Mouse (Mus musculus): Measurements from ENCODE around the gene Olfr239.
"Not testable (repeated sequence)": the region's sequence is repeated elsewhere in the genome, so short reads cannot be mapped to it uniquely, and the experiment has no call there.

Gene Olfr239

DNA sequence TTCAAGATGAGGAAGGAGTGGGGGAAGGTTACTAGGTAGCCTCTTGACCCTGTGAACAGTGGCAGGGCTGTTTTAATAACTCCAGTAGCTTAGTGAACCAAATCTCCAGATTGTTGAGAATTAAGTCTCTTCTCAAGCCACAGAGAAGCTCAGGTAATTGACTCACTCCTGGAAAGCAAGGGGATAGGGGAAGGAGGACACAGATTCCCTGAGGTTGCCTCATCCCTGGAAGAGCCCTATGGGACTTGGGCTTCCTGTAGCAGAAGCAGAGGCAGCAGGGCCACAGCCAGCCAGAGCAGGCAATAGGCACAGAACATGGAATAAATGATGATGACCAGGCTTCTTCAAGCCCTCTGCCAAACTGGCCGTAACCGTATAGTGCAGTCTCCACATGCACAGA lies at the start of gene Olfr239:
Gene Olfr239 (plus strand): TSS at position 301 of the 400 bp plus-strand sequence.
- DNase-seq: not testable (repeated sequence)

DNA sequence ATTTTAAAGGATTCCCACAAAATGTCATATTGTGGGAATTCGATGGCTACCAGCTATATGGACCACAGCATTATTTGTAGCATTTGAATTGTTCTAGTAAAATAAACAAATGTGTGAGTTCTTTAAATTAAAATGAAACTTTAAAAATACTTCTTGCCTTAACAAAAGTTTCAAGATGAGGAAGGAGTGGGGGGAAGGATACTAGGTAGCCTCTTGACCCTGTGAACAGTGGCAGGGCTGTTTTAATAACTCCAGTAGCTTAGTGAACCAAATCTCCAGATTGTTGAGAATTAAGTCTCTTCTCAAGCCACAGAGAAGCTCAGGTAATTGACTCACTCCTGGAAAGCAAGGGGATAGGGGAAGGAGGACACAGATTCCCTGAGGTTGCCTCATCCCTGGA lies 23.0 kb upstream of the Olfr239 start, which contains the start of gene Olfr55:
Gene Olfr55 (plus strand): TSS at position 301 of the 400 bp plus-strand sequence.
- DNase-seq: not testable (repeated sequence)

- no peak for DNase-seq
Measured at GRCm38 (mm10) chr17:33221590-33221989, 30.5 kb downstream of the Olfr239 start, which contains the start of gene Olfr1564. Olfr1564 (minus strand) TSS chr17:33221690.

DNA sequence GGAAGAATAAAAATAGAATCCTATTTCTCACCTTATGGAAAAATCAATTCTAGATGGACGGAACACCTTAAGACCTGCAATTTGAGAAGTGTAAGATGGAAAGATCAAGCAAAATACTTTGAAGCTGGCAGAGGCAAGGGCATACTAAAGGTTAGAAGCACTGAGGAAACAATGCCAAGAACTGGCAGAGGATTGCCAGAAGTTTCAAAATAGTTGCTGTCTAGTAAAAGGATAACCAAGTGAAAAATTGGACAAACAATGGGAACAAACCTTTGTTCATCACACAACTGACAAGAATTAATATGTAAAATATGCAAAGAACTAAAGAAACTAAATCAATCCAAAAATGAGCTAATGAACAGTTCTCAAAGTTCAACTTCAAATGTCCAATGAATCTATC lies 45.5 kb downstream of the Olfr239 start:
- not testable (repeated sequence) for DNase-seq
